Mouse (Mus musculus): ENCODE results near the gene Terf2ip. TPM values are rescaled to one million over a fixed set of nuclear protein-coding genes. Genes with fewer than 3 reads are reported as not detected.

Gene Terf2ip
- total RNA-seq, 2 experiments from 2014 or later = 32.2 to 33.8 TPM

Other genes with a start within 250 kb of the Terf2ip start
- gene Cfdp1, start 157.1 kb upstream of the Terf2ip start, total RNA-seq (2021) = 10 to 100 TPM; 79.4 to 83.6 TPM
- gene Tmem170, start 134.6 kb upstream of the Terf2ip start, total RNA-seq (2021) = 1 to 10 TPM; 2.8 to 3.3 TPM
- under 1 TPM; 0.62 to 0.85 TPM for gene Chst5, start 101.0 kb upstream of the Terf2ip start, total RNA-seq (2021)
- gene Tmem231, start 77.5 kb upstream of the Terf2ip start, total RNA-seq (2021) = 10 to 100 TPM in 1 of 2 experiments, 1 to 10 TPM in 1; 9.8 to 10.6 TPM
- gene Gabarapl2, start 70.7 kb upstream of the Terf2ip start, total RNA-seq (2021) = 100 to 1,000 TPM; 200 to 212 TPM
- gene Adat1, start 19.1 kb upstream of the Terf2ip start, total RNA-seq (2021) = 1 to 10 TPM; 4.8 to 5.2 TPM
- 10 to 100 TPM; 68.3 to 71.8 TPM for gene Kars, start 75 bp upstream of the Terf2ip start, total RNA-seq (2021)
- under 1 TPM in 1 of 2 experiments, not detected in 1; 0.22 TPM for gene Gm6793, start 3.6 kb downstream of the Terf2ip start, total RNA-seq (2021)